Mouse (Mus musculus): ENCODE data around the gene Nos1ap.

DNA sequence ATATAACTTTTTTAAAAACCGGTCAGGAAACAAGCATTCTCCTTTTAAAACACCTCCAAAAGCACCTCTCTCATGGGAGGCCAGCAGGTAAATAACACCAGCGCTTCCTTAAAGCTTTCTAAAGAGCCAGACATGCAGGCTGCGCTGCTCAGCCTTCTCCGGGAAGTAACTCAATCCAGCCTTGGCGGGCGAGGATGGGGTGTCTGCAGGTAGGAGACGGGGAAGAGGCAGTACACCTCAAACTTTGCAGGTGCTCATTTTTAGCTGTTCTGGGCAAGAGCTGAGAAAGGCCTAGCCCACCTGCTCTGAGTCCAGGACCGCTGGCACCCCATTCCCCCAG lies 812 bp downstream of the Nos1ap start:
- TF ChIP-seq CTCF (IDR thresholded peaks at IDR 0.05; ENCODE audit: borderline replicate concordance, insufficient read depth, low read length) (no peak), POLR2A (IDR thresholded peaks at IDR 0.05; ENCODE audit: low read depth, low read length) (no peak)

Measured in embryonic fibroblast, embryonic 13.5 days (primary cell).